Mouse (Mus musculus) thymus, postnatal 10 days (tissue): Measurements from ENCODE around the gene Cd2bp2.
"Not testable (repeated sequence)": the region's sequence is repeated elsewhere in the genome, so short reads cannot be mapped to it uniquely, and the experiment has no call there.

ENCODE experiments used
- DNase-seq, 2 experiments: peaks; one replicate each; pipeline ENCODE4 v3.0.0; 2021; ENCODE audit warnings: low spot score in 2 of 2

The Cd2bp2 gene

GRCm38 (mm10) chr7:127190672-127191071, 5.2 kb downstream of the Cd2bp2 start:
- DNase-seq, result no peak

GRCm38 (mm10) chr7:127188305-127189276, 7.3 kb downstream of the Cd2bp2 start:
- DNase-seq, result peak; percentile 55 to 59

GRCm38 (mm10) chr7:127187351-127187750, 8.5 kb downstream of the Cd2bp2 start:
- DNase-seq, result no peak

DNA sequence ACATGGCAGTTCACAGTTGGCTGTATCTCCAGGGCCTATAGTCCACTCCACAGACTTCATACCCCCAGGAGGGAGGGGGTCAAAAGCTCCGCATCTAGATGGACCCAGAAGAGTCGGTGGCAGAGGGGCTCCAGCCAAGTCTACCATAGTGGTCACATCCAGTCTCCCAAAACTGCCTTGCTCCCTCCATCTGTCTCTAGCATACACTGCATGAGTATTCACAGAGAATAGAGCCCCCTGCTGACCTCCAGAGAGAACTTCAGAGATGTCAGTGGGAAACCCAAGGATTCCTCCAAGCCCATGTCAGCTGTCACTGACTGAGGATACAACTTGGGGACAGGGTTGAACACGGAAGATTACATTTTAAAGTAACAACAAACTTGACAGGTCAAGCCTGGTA, 10.2 kb downstream of the Cd2bp2 start:
- DNase-seq, result peak in 1 of 2 experiments; percentile 32

- DNase-seq, result no peak
Observed at GRCm38 (mm10) chr7:127184720-127185119, 11.1 kb downstream of the Cd2bp2 start.

GRCm38 (mm10) chr7:127183828-127184227, 12.0 kb downstream of the Cd2bp2 start:
- peak in 1 of 2 experiments; percentile 28 for DNase-seq

DNA sequence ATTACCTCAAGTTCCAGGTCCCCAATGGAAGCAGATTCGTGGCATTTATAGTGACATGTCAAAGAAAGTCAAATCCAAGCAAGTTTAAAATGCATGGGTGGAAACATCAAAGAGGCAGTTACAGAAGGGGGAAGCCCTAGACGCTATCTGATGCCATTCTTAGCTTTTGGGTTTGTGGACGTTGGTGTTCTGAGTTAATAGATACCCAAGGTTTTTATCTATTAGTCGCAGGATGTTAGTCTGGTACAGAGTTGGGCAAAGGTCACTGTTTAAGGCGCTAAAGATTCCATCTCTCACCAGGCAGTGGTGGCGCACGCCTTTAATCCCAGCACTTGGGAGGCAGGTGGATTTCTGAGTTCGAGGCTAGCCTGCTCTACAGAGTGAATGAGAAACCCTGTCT, 12.5 kb downstream of the Cd2bp2 start:
- DNase-seq, result no peak

GRCm38 (mm10) chr7:127181724-127182123, 14.1 kb downstream of the Cd2bp2 start:
- not testable (repeated sequence) for DNase-seq

DNA sequence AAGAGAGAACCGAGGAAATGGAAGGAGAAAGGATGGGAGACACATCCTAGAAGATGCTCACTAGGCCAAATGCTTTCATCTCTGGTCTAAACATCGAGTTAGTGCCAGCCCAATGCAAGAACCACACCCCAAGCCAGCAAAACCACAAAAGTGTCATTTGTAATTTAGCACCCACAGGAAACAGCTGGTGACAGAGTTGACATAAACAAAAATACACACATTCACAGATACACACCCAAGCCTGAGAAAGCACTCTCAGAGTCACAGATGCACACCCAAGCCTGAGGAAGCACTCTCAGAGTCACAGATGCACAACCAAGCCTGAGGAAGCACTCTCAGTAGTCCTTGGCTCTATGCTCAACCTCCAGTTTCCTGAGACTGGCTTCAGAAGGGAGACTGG, 15.1 kb downstream of the Cd2bp2 start:
- DNase-seq, result no peak

DNA sequence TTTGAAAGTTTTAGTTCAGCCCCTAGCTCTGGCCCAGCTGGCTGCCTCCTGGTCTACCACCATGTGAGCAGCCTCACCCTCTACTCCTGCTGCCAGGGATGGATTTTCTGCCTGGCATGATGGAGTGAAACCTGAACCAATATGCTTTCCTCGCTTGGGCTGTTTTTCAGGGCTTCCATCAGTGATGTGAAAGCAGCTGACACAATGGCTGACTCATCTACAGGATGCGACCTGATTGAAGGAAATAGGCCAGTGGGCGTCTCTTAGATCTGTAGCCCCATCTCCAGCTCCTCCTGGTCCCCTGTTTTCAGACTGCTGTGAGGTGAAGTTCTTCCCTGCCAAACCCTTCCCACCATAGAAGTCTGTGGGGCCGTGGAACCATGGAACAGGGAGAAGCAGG, 18.9 kb downstream of the Cd2bp2 start:
- no peak for DNase-seq

DNA sequence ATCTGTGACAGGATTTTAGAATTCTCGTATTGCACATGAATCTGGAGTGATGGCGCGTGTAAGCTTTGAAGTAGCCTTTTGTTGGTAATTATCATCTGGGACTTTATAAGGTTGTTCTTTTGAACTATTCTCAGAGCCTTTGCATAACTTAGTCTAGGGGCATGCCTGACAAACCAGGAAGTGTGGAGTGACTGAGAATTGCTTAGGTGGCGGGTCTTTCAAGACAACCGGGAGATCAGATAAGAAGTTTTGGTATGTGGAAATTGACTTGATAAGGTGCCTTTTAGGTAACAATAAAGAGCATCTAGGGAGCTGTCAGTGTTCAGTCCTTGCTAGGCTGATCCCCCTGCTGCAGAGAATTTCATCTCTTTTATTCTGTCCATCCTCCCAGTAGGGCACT, 29.3 kb downstream of the Cd2bp2 start:
- DNase-seq, result no peak

DNA sequence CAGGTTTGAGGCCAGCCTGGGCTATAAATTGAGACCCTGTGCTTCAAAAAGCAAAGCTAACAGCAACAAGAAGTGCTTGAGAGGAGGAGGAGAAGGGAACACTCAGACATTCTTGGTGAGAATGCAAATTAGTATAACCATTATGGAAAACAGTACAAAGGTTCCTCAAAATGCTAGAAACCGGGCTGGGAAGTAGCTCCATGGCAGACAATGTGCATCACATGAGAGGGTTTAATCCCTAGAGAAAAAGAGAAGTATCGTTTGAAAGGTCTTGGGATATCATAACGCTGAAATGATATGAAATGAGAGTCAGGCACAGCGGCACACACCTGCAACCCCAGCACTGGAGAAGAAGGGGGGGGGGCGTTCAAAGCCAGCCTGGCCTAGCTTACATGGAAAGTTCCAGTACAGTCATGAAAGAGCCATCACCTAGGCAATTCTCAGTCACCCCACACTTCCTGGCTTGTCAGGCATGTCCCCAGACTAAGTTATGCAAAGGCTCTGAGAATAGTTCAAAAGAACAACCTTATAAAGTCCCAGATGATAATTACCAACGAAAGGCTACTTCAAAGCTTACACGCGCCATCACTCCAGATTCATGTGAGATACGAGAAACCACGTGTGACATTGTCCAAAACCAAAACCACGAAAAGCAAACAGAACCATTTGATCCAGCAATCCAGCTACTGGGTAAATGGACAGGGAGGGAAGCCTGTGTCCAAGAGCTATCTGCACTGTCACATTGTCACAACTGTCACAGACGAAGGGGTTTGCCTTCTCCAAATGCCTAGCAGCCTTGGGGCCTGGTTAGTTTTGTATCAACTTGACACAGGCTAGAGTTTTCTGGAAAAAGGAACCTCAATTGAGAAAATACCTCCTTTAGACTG, 30.0 kb downstream of the Cd2bp2 start:
- DNase-seq, result no peak

- DNase-seq, result no peak
Observed at GRCm38 (mm10) chr7:127164002-127164401, 31.8 kb downstream of the Cd2bp2 start.

DNA sequence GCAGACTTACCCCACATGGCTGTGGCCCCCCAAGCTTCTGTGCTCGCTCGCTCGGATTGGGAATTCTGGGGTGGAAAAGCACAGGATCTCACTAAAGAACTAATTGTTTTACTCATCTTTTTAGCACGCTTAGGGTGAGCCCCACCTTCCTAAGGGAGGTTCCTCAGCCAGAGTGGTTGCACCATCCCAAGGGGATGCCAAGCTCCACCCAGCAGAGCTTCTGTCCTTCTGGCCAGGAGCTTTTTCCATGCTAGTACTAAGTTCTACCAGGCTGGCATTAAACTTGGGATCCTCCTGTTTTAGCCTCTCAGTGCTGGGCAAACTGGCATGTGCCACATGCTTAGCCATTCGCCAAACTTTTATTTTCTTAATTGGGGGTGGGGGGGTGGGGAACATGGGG, 33.3 kb downstream of the Cd2bp2 start:
- no peak for DNase-seq

DNA sequence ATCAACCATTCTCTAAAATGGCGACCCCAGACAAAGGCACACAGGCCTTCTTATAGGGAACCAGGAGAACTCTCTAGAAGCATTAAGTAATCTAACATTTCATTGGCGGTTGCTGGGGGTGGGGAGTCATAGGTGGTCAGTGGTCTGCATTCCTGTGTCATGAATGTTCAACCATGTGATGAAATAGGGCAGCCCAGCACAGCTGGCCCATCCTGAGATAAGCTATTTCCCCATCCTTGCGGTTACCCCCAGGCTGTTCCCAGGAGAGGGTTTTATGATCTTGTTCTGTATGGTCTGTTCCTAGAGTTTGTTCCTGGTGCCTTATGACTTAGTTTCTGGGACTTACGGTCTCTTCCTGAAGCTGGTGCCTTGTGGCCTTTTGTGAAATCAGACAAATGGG, 38.3 kb downstream of the Cd2bp2 start:
- no peak for DNase-seq

GRCm38 (mm10) chr7:127153477-127153876, 42.4 kb downstream of the Cd2bp2 start:
- no peak for DNase-seq

GRCm38 (mm10) chr7:127152464-127152863, 43.4 kb downstream of the Cd2bp2 start:
- no peak for DNase-seq

GRCm38 (mm10) chr7:127147901-127148300, 47.9 kb downstream of the Cd2bp2 start:
- no peak for DNase-seq

DNA sequence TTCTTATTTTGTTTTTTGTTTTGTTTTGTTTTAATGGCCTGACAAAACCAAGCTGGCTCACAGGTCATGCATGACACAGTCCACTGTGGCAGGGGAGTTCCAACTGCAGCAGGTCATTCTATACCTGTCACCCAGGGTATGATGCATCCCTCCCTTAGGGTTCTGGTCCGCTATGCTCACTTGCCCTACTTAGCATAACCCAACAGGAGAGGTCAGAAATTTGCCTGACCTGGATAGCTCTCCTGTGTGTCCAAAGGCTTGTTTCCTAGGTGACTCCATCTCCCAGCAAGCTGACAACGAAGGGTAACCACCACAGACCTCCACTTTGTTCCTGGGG, 49.6 kb downstream of the Cd2bp2 start:
- no peak for DNase-seq

- DNase-seq, result no peak
Observed at GRCm38 (mm10) chr7:127145387-127146266, 50.2 kb downstream of the Cd2bp2 start.

DNA sequence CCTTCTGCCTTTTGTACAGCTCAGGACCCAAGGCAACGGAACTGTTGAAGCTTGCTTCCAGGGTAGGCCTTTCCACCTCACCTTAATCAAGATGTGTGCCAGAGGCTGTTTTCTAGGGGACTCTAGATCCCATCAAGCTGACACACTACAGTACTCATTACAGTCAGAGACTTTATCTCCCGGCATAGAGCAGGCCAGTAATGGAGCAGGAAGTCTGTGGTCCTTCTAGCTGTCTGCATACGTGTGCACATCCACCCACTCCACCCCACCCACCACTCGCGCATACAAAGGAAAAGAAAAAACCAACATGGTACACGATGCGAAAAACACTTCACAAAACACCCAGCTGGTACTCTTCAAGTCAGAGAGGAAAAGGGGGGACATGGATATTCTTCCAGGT, 51.4 kb downstream of the Cd2bp2 start:
- peak; percentile 19 to 30 for DNase-seq

DNA sequence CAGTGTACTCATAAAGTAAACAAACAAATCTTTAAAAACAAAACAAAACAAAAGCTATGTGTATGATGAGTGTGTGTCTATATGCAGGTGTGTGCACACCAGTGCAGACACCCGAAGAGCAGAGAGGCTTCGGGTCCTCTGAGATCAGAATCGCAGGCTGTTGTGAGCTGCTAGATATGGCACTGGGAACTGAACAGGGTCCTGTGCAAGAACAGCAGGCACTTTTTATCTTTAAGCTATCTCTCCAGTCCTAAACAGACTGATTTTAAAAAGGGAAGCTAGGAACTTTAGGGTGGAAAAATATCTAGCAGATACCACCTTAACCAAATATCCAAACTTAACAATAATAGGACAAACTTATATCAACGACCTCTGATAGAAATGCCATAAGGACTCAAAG, 53.2 kb downstream of the Cd2bp2 start:
- DNase-seq, result no peak
